Mouse (Mus musculus) lung, postnatal 14 days (tissue): Measurements from ENCODE around the gene Cant1.
A peak's percentile ranks its signal among the peaks of the same experiment; 100 is the strongest.

ENCODE experiments used
- DNase-seq: peaks from one replicate; pipeline ENCODE4 v3.0.0; 2021

Cant1 gene

GRCm38 (mm10) chr11:118428944-118429709, 10.2 kb upstream of the Cant1 start:
- peak; percentile 31 for DNase-seq

GRCm38 (mm10) chr11:118428460-118428868, 9.6 kb upstream of the Cant1 start:
- no peak for DNase-seq

- no peak for DNase-seq
Measured at GRCm38 (mm10) chr11:118427986-118428385, 9.1 kb upstream of the Cant1 start, which contains the start of gene C1qtnf1. C1qtnf1 (plus strand) TSS chr11:118428203.

- DNase-seq: no peak
Measured at GRCm38 (mm10) chr11:118427266-118427779, 8.4 kb upstream of the Cant1 start.

- DNase-seq: no peak
Measured at GRCm38 (mm10) chr11:118426765-118427164, 7.9 kb upstream of the Cant1 start.

GRCm38 (mm10) chr11:118424621-118425335, 5.9 kb upstream of the Cant1 start:
- no peak for DNase-seq

- peak; percentile 91 for DNase-seq
Measured at GRCm38 (mm10) chr11:118423266-118423971, 4.5 kb upstream of the Cant1 start.

- no peak for DNase-seq
Measured at GRCm38 (mm10) chr11:118420261-118420660, 1.4 kb upstream of the Cant1 start.

GRCm38 (mm10) chr11:118418442-118418833, 448 bp downstream of the Cant1 start:
- DNase-seq: peak; percentile 23

GRCm38 (mm10) chr11:118417496-118417895, 1.4 kb downstream of the Cant1 start:
- DNase-seq: no peak

- no peak for DNase-seq
Measured at GRCm38 (mm10) chr11:118416046-118416445, 2.8 kb downstream of the Cant1 start.

- DNase-seq: no peak
Measured at GRCm38 (mm10) chr11:118415630-118416029, 3.3 kb downstream of the Cant1 start.

- DNase-seq: no peak
Measured at GRCm38 (mm10) chr11:118414270-118414669, 4.6 kb downstream of the Cant1 start.

- no peak for DNase-seq
Measured at GRCm38 (mm10) chr11:118413055-118413454, 5.8 kb downstream of the Cant1 start.

- no peak for DNase-seq
Measured at GRCm38 (mm10) chr11:118412601-118413000, 6.3 kb downstream of the Cant1 start.

- DNase-seq: no peak
Measured at GRCm38 (mm10) chr11:118411271-118411670, 7.6 kb downstream of the Cant1 start.

GRCm38 (mm10) chr11:118410479-118410878, 8.4 kb downstream of the Cant1 start:
- DNase-seq: no peak

GRCm38 (mm10) chr11:118410073-118410444, 8.8 kb downstream of the Cant1 start:
- DNase-seq: no peak

GRCm38 (mm10) chr11:118409106-118410072, 9.5 kb downstream of the Cant1 start:
- DNase-seq: no peak

GRCm38 (mm10) chr11:118408051-118408740, 10.7 kb downstream of the Cant1 start:
- no peak for DNase-seq

- peak; percentile 64 for DNase-seq
Measured at GRCm38 (mm10) chr11:118407318-118407910, 11.5 kb downstream of the Cant1 start.
